Mouse (Mus musculus): Measurements from ENCODE around the gene Smyd1. TPM values are rescaled to one million over a fixed set of nuclear protein-coding genes. Genes with fewer than 3 reads are reported as not detected.

Gene Smyd1
- 0.38 TPM in 1 of 2 replicates, not detected in the other for polyA plus RNA-seq (2012; ENCODE audit: low replicate concordance)

GRCm38 (mm10) chr6:71321826-71322283 is at the start of gene Smyd1:
TSS of gene Smyd1 (minus strand) at chr6:71322233.

GRCm38 (mm10) chr6:71322491-71322921 is 473 bp upstream of the Smyd1 start, which contains the start of gene Cd8b1:
TSS of gene Cd8b1 (plus strand) at chr6:71322788.

GRCm38 (mm10) chr6:71271389-71272315 is 50.4 kb downstream of the Smyd1 start, which contains the start of gene Krcc1:
TSS of gene Krcc1 (plus strand) at chr6:71271677.

GRCm38 (mm10) chr6:71199612-71200011 is 122.4 kb downstream of the Smyd1 start, which contains the start of gene Fabp1:
TSS of gene Fabp1 (plus strand) at chr6:71199827.

Other genes with a start within 250 kb of the Smyd1 start
- not detected in 2 replicates for gene Thnsl2, start 177.8 kb downstream of the Smyd1 start, polyA plus RNA-seq (2012; ENCODE audit: low replicate concordance)
- gene Fabp1, start 122.4 kb downstream of the Smyd1 start, polyA plus RNA-seq (2012; ENCODE audit: low replicate concordance) = not detected in 2 replicates
- 38.3 and 56.9 TPM in 2 replicates for gene Krcc1, start 50.6 kb downstream of the Smyd1 start, polyA plus RNA-seq (2012; ENCODE audit: low replicate concordance)
- 0.43 and 0.47 TPM in 2 replicates for gene Cd8b1, start 555 bp upstream of the Smyd1 start, polyA plus RNA-seq (2012; ENCODE audit: low replicate concordance)
- 0.65 and 0.83 TPM in 2 replicates for gene Cd8a, start 51.2 kb upstream of the Smyd1 start, polyA plus RNA-seq (2012; ENCODE audit: low replicate concordance)
- 4.7 and 6.3 TPM in 2 replicates for gene Rmnd5a, start 118.4 kb upstream of the Smyd1 start, polyA plus RNA-seq (2012; ENCODE audit: low replicate concordance)
- gene Rnf103, start 171.7 kb upstream of the Smyd1 start, polyA plus RNA-seq (2012; ENCODE audit: low replicate concordance) = 15.6 and 21.8 TPM in 2 replicates
- gene Chmp3, start 221.6 kb upstream of the Smyd1 start, polyA plus RNA-seq (2012; ENCODE audit: low replicate concordance) = 6.6 and 26.9 TPM in 2 replicates

All from leukemia stem cell, adult 10-12 weeks (primary cell).